Mouse (Mus musculus) stomach, postnatal 0 days (tissue): ENCODE measurements around the gene Bahcc1.

Source experiments
- CTCF ChIP-seq: IDR thresholded peaks from 2 replicates; pipeline ENCODE4 v1.5.1; 2016; ENCODE audit warnings: antibody characterized with exemption, low read depth, mild to moderate bottlenecking, moderate library complexity
- EP300 ChIP-seq: optimal IDR thresholded peaks from 2 replicates; pipeline ENCODE3; 2016; ENCODE audit warnings: antibody characterized with exemption

DNA sequence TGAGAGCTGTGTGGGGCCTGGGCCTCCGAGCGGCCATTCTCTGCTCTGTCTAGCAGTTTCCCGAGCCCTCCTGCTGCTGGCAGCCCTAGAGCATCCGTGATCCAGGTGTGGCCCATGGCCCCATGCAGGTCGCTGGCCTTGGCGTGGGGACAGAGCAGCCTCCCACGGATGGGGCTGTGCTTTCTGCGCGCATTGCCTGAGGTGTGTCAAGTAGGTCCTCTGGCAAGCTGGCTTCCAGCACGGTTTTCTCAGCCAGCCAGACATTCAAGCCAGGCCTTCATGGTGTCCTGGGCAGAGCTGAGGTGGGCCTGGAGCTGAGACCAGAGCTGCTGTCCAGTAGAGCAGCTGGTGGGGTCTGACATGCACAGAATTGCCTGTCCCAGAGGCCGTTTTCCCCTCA is 21.7 kb downstream of the Bahcc1 start:
- TF ChIP-seq CTCF (no peak), EP300 (no peak)
